Mouse (Mus musculus): ENCODE results near the gene Gp2. TPM values are rescaled to one million over a fixed set of nuclear protein-coding genes. Genes with fewer than 3 reads are reported as not detected.

Gene Gp2
- polyA plus RNA-seq (2017; shearing (Covaris generic)), result under 1 TPM in 1 of 2 experiments, not detected in 1; 0.56 TPM

GRCm38 (mm10) chr7:119459185-119459584 is at the start of gene Gp2:
Gene Gp2, minus strand, starts transcription at chr7:119459285.

GRCm38 (mm10) chr7:119479256-119479655 is 20.2 kb upstream of the Gp2 start, which contains the start of gene Umod:
Gene Umod, minus strand, starts transcription at chr7:119479282.

Other genes with a start within 250 kb of the Gp2 start
- gene Umod, start 20.0 kb upstream of the Gp2 start, polyA plus RNA-seq (2017; shearing (Covaris generic)), result under 1 TPM; 0.47 to 0.51 TPM
- 1 to 10 TPM in 1 of 2 experiments, under 1 TPM in 1; 0.10 to 1.1 TPM for gene Acsm5, start 60.2 kb upstream of the Gp2 start, polyA plus RNA-seq (2017; shearing (Covaris generic))
- gene Pdilt, start 64.2 kb upstream of the Gp2 start, polyA plus RNA-seq (2017; shearing (Covaris generic)), result not detected
- under 1 TPM in 1 of 2 experiments, not detected in 1; 0.11 TPM for gene Acsm2, start 95.1 kb upstream of the Gp2 start, polyA plus RNA-seq (2017; shearing (Covaris generic))
- gene Acsm1, start 147.7 kb upstream of the Gp2 start, polyA plus RNA-seq (2017; shearing (Covaris generic)), result under 1 TPM; 0.14 to 0.33 TPM
- not detected for gene Acsm4, start 230.7 kb upstream of the Gp2 start, polyA plus RNA-seq (2017; shearing (Covaris generic))

Measured in inflammation-experienced regulatory T-cells (primary cell).